Mouse (Mus musculus) liver, embryonic 11.5 days (tissue): Measurements from ENCODE around the gene Aqp11. TPM values are rescaled to one million over a fixed set of nuclear protein-coding genes. Genes with fewer than 3 reads are reported as not detected.

Experiments used
- ATAC-seq: fragments of 200-750 bp; cut with Nextera tagmentation; replicated peaks from 2 replicates; pipeline ENCODE4 v1.8.0; 2017; ENCODE audit warnings: moderate number of reproducible peaks, mild to moderate bottlenecking, moderate TSS enrichment, moderate library complexity; ENCODE audit not compliant: low FRiP score
- DNase-seq: peaks from one replicate; pipeline ENCODE4 v3.0.0-alpha.2; 2017; ENCODE audit warnings: low spot score
- H3K27ac ChIP-seq: fragments of 300-500 bp; sonication (generic); 2 replicates; pipeline ENCODE4 v1.5.1; 2014; ENCODE audit warnings: mild to moderate bottlenecking, low read depth, low read length, control low read depth
- H3K27me3 ChIP-seq: fragments of 300-500 bp; sonication (generic); replicated peaks from 2 replicates; pipeline ENCODE4 v1.6.1; 2014; ENCODE audit warnings: low read length, mixed read lengths; ENCODE audit not compliant: control insufficient read depth, insufficient read depth
- H3K36me3 ChIP-seq: fragments of 300-500 bp; sonication (generic); 2 replicates; pipeline ENCODE4 v1.6.1; 2014; ENCODE audit warnings: mild to moderate bottlenecking, low read length, moderate library complexity, mixed read lengths; ENCODE audit not compliant: control insufficient read depth, insufficient read depth
- H3K4me1 ChIP-seq: fragments of 300-500 bp; sonication (generic); replicated peaks from 2 replicates; pipeline ENCODE4 v1.6.1; 2014; ENCODE audit warnings: low read length, mixed read lengths; ENCODE audit not compliant: control insufficient read depth, insufficient read depth
- H3K4me2 ChIP-seq: fragments of 300-500 bp; sonication (generic); 2 replicates; pipeline ENCODE4 v1.6.1; 2014; ENCODE audit warnings: mild to moderate bottlenecking, control low read depth, moderate library complexity
- H3K4me3 ChIP-seq: fragments of 300-500 bp; sonication (generic); 2 replicates; pipeline ENCODE4 v1.5.1; 2014; ENCODE audit warnings: low read depth, low read length, control low read depth
- H3K9ac ChIP-seq: fragments of 300-500 bp; sonication (generic); 2 replicates; pipeline ENCODE4 v1.6.1; 2014; ENCODE audit warnings: low read depth, low read length, control low read depth
- H3K9me3 ChIP-seq: fragments of 300-500 bp; sonication (generic); 2 replicates; pipeline ENCODE4 v1.6.1; 2016; ENCODE audit warnings: low read length, inconsistent platforms, mixed read lengths; ENCODE audit not compliant: control insufficient read depth
- WGBS: fragments of 180-500 bp; shearing (Covaris S2); extraction: QIAGEN DNeasy Blood & Tissue Kit; methylation state at CpG from one replicate; pipeline ENCODE4 v1.1.7; 2014; 5-methylcytosine and 5-hydroxymethylcytosine counted together
- polyA plus RNA-seq: library from polyadenylated mRNA; unstranded; fragments of >200 nt; fragmentation: Nextera tagmentation; extraction: Ambion mirVana; gene quantifications from 2 replicates; pipeline ENCODE4 v1.2.1, GENCODE M21; 2014

The Aqp11 gene
- polyA plus RNA-seq, 1 experiment from 2014 or later: 18.9 TPM

DNA sequence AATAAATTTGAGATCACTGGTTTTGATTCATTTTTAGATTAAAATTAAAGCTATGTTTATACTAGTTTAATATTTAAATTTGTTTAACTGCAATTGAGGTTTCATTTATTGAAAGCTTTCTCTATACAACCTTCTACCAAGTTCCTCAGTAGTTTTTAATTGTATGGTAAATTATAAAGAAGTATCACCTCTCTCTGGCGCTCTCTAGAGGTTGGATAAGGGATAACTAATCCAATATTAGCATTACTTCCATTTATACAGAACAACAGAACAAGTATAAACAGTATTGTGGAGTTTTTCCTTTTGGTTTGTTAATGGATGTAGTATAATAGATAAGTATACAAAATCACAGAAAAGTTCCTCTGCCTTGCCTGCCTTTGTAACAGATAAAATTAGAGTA, 58.9 kb downstream of the Aqp11 start:
- H3K4me2 ChIP-seq: no peak overlapping the region
- peaks cover 17% of the 10 kb centered on the region; the same call in 1 of the 2 replicates for H3K36me3 ChIP-seq
- no peak overlapping the region for H3K4me3 ChIP-seq
- WGBS: 27% methylated on average over 1 of the region's 1 CpGs
- DNase-seq: no peak
- no peaks in the 10 kb centered on the region for H3K9me3 ChIP-seq
- no peak for ATAC-seq
- no peaks in the 10 kb centered on the region for H3K4me1 ChIP-seq
- H3K27me3 ChIP-seq: no peaks in the 10 kb centered on the region
- no peak overlapping the region for H3K27ac ChIP-seq
- no peak overlapping the region for H3K9ac ChIP-seq

Other genes starting within 250 kb of the Aqp11 start
- 24.5 and 25.3 TPM in 2 replicates for gene Aamdc, start 158.8 kb downstream of the Aqp11 start, polyA plus RNA-seq
- gene Rsf1, start 158.4 kb downstream of the Aqp11 start, polyA plus RNA-seq: 14.5 and 14.8 TPM in 2 replicates
- 187 and 208 TPM in 2 replicates for gene Clns1a, start 41.7 kb downstream of the Aqp11 start, polyA plus RNA-seq
- 15.2 and 15.4 TPM in 2 replicates for gene Pak1, start 50.3 kb upstream of the Aqp11 start, polyA plus RNA-seq
- not detected in 2 replicates for gene Gdpd4, start 181.7 kb upstream of the Aqp11 start, polyA plus RNA-seq